Mouse (Mus musculus) kidney, adult 2 months (tissue): Measurements from ENCODE around the gene Pcnt.

Source experiments
- CTCF ChIP-seq: fragments of 200-500 bp; conservative IDR thresholded peaks from 2 replicates; pipeline ENCODE4 v1.5.1; 2011; ENCODE audit warnings: low read depth, mild to moderate bottlenecking, control low read depth, low read length, moderate library complexity, mixed read lengths; ENCODE audit not compliant: insufficient read depth, insufficient read length
- POLR2A ChIP-seq: fragments of 200-500 bp; IDR thresholded peaks from one replicate; pipeline ENCODE4 v1.6.1; 2011; ENCODE audit warnings: low read depth, low read length, control low read depth

- TF ChIP-seq CTCF (no peak), POLR2A (no peak)
Observed at GRCm38 (mm10) chr10:76440281-76440680, 2.3 kb downstream of the Pcnt start, which contains the start of gene AC141477.1.
